Mouse (Mus musculus): Measurements from ENCODE around the gene Cwf19l1. TPM values are rescaled to one million over a fixed set of nuclear protein-coding genes. Genes with fewer than 3 reads are reported as not detected.

Cwf19l1 gene
- polyA plus RNA-seq, 2 experiments: 8.8 to 12.9 TPM

DNA sequence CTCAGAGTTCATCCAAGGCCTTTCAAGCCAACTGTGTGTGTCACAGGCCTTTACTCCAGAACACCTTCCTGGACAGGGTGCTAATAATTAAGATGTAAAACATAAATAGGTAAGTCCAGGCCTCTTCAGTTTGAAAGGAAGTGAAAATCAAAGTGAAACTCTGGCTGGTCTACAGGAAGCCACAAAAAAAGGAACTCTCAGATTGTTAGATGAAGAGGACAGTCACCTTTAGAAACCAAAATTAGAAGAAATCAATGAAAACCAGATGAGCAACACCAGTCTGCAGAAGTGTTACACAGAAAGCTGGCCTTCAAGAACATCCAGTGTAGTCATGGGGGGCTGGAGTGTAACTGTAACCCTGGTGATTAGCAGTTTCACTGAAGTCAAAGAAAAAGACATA, 17.9 kb downstream of the Cwf19l1 start:
- DNase-seq (ENCODE audit: low read depth in 3 of 3, low spot score in 3 of 3) (no peak), ATAC-seq (ENCODE audit: insufficient read depth) (no peak)
- no peak overlapping the region for H3K27ac ChIP-seq
- H3K36me3 ChIP-seq (replicated peaks; ENCODE audit: control insufficient read depth, insufficient read depth, low read depth): peaks cover 54% of the 10 kb centered on the region
- H3K9ac ChIP-seq (replicated peaks): no peak overlapping the region
- H3K9me3 ChIP-seq (ENCODE audit: control insufficient read depth, low read length): no peaks in the 10 kb centered on the region
- no peak overlapping the region for H3K4me2 ChIP-seq (ENCODE audit: low read depth)
- H3K27me3 ChIP-seq (ENCODE audit: control insufficient read depth, insufficient read depth, low read length): no peaks in the 10 kb centered on the region
- TF ChIP-seq CTCF (IDR thresholded peaks at IDR 0.05; ENCODE audit: low read depth) (no peak), EP300 (IDR thresholded peaks at IDR 0.05; ENCODE audit: low read depth) (no peak)
- no peak overlapping the region for H3K4me3 ChIP-seq (ENCODE audit: insufficient read depth in 1 of 2, low read depth in 2 of 2, low read length in 2 of 2)
- H3K4me1 ChIP-seq (replicated peaks; ENCODE audit: control insufficient read depth in 2 of 2, insufficient read depth in 2 of 2, low read length in 1 of 2): no peaks in the 10 kb centered on the region

DNA sequence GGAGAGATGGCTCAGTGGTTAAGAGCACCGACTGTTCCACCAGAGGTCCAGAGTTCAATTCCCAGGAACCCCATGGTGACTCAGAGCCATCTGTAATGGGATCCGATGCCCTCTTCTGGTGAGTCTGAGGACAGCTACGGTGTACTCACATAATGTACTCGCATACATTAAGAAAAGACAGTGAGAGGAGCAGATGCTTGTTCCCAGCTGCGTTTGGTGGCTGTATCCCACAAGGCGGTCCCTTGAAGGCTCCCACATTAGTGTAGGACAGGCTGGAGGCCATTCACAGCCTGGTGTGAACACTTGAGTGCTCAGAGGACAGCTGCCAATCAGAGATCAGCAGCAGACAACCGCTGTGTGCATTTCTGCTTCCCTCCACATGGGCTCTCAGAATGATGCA, 24.0 kb downstream of the Cwf19l1 start:
- TF ChIP-seq CTCF (IDR thresholded peaks at IDR 0.05; ENCODE audit: low read depth): peak; percentile 52
- TF ChIP-seq EP300 (IDR thresholded peaks at IDR 0.05; ENCODE audit: low read depth): no peak
- H3K27me3 ChIP-seq (ENCODE audit: control insufficient read depth, insufficient read depth, low read length): no peaks in the 10 kb centered on the region
- peaks cover 0 to 6% of the 10 kb centered on the region in 2 experiments; a peak in 2 of 4 replicates for H3K4me1 ChIP-seq (replicated peaks; ENCODE audit: control insufficient read depth in 2 of 2, insufficient read depth in 2 of 2, low read length in 1 of 2)
- no peak overlapping the region for H3K27ac ChIP-seq
- no peak overlapping the region for H3K4me2 ChIP-seq (ENCODE audit: low read depth)
- no peaks in the 10 kb centered on the region for H3K9me3 ChIP-seq (ENCODE audit: control insufficient read depth, low read length)
- ATAC-seq (ENCODE audit: insufficient read depth) (no peak), DNase-seq (ENCODE audit: low read depth in 3 of 3, low spot score in 3 of 3) (no peak)
- no peak overlapping the region for H3K9ac ChIP-seq (replicated peaks)
- WGBS (ENCODE audit: insufficient replicate concordance): 58% methylated on average over 7 of the region's 7 CpGs
- no peak overlapping the region for H3K4me3 ChIP-seq (ENCODE audit: insufficient read depth in 1 of 2, low read depth in 2 of 2, low read length in 2 of 2)
- H3K36me3 ChIP-seq (replicated peaks; ENCODE audit: control insufficient read depth, insufficient read depth, low read depth): peaks cover 36% of the 10 kb centered on the region

DNA sequence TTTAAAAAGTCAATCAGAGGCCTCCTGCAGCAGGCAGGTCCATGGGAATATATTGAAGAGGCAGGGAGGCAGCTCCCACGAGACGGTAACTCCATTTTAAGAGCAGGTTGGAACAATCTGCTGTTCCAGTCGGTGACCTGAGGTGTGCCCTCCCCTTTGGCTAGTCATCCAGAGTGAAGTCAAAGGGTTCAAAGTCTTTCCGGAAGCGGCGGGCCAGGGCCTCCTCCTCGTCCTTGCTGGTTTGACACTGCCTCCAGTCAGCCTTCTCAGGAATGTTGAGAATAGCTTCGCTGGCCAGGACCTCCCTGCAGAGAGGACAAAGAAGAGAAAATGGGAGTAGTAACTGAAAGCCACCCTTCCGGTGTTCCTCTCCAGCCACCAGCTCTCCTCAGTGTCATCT, 25.3 kb downstream of the Cwf19l1 start:
- H3K9ac ChIP-seq (replicated peaks): no peak overlapping the region
- H3K27me3 ChIP-seq (ENCODE audit: control insufficient read depth, insufficient read depth, low read length): no peaks in the 10 kb centered on the region
- 71% methylated on average over 9 of the region's 9 CpGs for WGBS (ENCODE audit: insufficient replicate concordance)
- ATAC-seq (ENCODE audit: insufficient read depth): no peak
- H3K4me2 ChIP-seq (ENCODE audit: low read depth): no peak overlapping the region
- no peak for TF ChIP-seq EP300 (IDR thresholded peaks at IDR 0.05; ENCODE audit: low read depth)
- TF ChIP-seq CTCF (IDR thresholded peaks at IDR 0.05; ENCODE audit: low read depth): no peak
- peaks cover 35% of the 10 kb centered on the region for H3K36me3 ChIP-seq (replicated peaks; ENCODE audit: control insufficient read depth, insufficient read depth, low read depth)
- H3K27ac ChIP-seq: no peak overlapping the region
- no peak for DNase-seq (ENCODE audit: low read depth in 3 of 3, low spot score in 3 of 3)
- no peak overlapping the region for H3K4me3 ChIP-seq (ENCODE audit: insufficient read depth in 1 of 2, low read depth in 2 of 2, low read length in 2 of 2)
- peaks cover 6 to 12% of the 10 kb centered on the region in 2 experiments; a peak in 3 of 4 replicates for H3K4me1 ChIP-seq (replicated peaks; ENCODE audit: control insufficient read depth in 2 of 2, insufficient read depth in 2 of 2, low read length in 1 of 2)
- no peaks in the 10 kb centered on the region for H3K9me3 ChIP-seq (ENCODE audit: control insufficient read depth, low read length)

DNA sequence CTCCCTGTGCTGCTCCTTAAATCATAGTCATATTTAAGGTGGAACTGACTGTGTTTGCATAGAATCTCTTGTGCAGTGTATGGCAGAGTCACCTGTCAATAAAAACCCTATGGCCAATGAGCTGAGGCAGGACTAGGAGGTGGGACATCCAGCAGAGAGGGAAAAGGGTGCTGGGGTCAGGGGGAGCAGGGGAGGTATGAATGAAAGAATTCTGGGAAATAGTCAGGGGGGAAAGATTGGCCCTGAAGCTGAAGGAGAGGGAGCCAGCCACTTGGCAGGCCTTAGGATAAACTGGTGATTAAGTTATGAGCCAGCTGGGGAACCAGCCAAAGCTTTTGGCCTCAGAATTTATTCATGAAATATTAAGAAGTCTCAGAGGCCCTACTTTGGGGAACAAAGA, 26.7 kb downstream of the Cwf19l1 start:
- DNase-seq (ENCODE audit: low read depth in 3 of 3, low spot score in 3 of 3) (no peak), ATAC-seq (ENCODE audit: insufficient read depth) (no peak)
- peaks cover 26% of the 10 kb centered on the region for H3K36me3 ChIP-seq (replicated peaks; ENCODE audit: control insufficient read depth, insufficient read depth, low read depth)
- H3K4me3 ChIP-seq (ENCODE audit: insufficient read depth in 1 of 2, low read depth in 2 of 2, low read length in 2 of 2): no peak overlapping the region
- no peak for TF ChIP-seq EP300 (IDR thresholded peaks at IDR 0.05; ENCODE audit: low read depth)
- TF ChIP-seq CTCF (IDR thresholded peaks at IDR 0.05; ENCODE audit: low read depth): no peak
- H3K27ac ChIP-seq: no peak overlapping the region
- H3K4me1 ChIP-seq (replicated peaks; ENCODE audit: control insufficient read depth in 2 of 2, insufficient read depth in 2 of 2, low read length in 1 of 2): peaks cover 6 to 17% of the 10 kb centered on the region in 2 experiments; a peak in 3 of 4 replicates
- no peak overlapping the region for H3K4me2 ChIP-seq (ENCODE audit: low read depth)
- H3K27me3 ChIP-seq (ENCODE audit: control insufficient read depth, insufficient read depth, low read length): no peaks in the 10 kb centered on the region
- no peak overlapping the region for H3K9ac ChIP-seq (replicated peaks)
- no peaks in the 10 kb centered on the region for H3K9me3 ChIP-seq (ENCODE audit: control insufficient read depth, low read length)

DNA sequence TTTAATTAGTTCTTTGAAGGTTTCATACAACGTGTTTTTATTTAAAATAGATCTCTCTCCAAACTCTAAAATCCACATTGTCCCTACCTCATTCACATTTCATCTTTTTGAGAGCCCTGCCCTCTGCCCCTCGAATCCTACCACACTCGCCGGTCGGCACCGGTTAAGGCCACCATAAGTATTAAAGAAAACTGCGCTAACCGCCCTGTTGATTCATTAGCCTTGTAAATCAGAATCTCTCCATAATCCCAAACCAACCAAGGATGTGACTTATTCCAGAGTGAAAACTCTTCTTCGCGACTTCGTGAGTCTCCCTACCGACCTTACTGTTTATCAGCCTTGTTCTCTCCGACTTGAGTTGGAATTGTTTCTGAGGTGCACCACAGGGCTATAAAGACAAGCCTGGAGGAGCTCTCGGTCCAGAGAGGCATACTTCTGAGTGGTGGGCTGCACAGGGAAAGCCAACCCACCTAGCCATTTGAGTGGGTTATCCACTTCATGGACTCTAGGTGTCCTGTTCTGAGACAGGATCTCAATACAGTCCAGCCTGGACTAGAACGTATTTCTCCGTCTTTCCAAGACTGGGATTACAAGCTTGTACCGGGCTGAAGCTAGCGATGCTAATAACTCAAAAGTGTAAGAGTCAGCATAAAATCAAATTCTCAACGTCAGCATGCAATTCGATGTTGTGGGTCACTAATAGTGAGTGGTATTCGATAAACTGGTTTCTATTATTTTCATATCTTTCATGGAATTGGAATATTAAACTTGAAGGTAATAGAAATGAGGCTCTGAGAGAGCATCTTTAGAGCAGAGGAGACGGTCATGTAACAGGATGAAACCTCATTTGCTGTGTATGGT, 27.8 kb downstream of the Cwf19l1 start:
- DNase-seq (ENCODE audit: low read depth in 3 of 3, low spot score in 3 of 3): no peak
- Histone ChIP-seq H3K27ac (peak overlapping the region; percentile 25), H3K9ac (replicated peaks) (peak overlapping the region; percentile 93)

More for the DNA sequence above, 27.8 kb downstream of the Cwf19l1 start:
- no peaks in the 10 kb centered on the region for H3K27me3 ChIP-seq (ENCODE audit: control insufficient read depth, insufficient read depth, low read length)
- H3K4me1 ChIP-seq (replicated peaks; ENCODE audit: control insufficient read depth in 2 of 2, insufficient read depth in 2 of 2, low read length in 1 of 2): peaks cover 6 to 17% of the 10 kb centered on the region in 2 experiments; a peak in 3 of 4 replicates
- peak; percentile 40 for ATAC-seq (ENCODE audit: insufficient read depth)
- H3K4me3 ChIP-seq (ENCODE audit: insufficient read depth in 1 of 2, low read depth in 2 of 2, low read length in 2 of 2): peak overlapping the region; percentile 91 to 100
- no peaks in the 10 kb centered on the region for H3K9me3 ChIP-seq (ENCODE audit: control insufficient read depth, low read length)
- 30% methylated on average over 22 of the region's 22 CpGs for WGBS (ENCODE audit: insufficient replicate concordance)
- peak overlapping the region; percentile 97 for H3K4me2 ChIP-seq (ENCODE audit: low read depth)
- H3K36me3 ChIP-seq (replicated peaks; ENCODE audit: control insufficient read depth, insufficient read depth, low read depth): peaks cover 16% of the 10 kb centered on the region
- TF ChIP-seq EP300 (IDR thresholded peaks at IDR 0.05; ENCODE audit: low read depth) (no peak), CTCF (IDR thresholded peaks at IDR 0.05; ENCODE audit: low read depth) (no peak)
